Mouse (Mus musculus) heart, adult 2 months (tissue): ENCODE measurements around the gene Pnkd.

Experiments
- EP300 ChIP-seq: fragments of 200-500 bp; IDR thresholded peaks from 2 replicates; pipeline ENCODE4 v1.6.1; 2011; ENCODE audit warnings: low read depth, low read length, control low read depth; ENCODE audit not compliant: insufficient read depth
- POLR2A ChIP-seq: fragments of 200-500 bp; IDR thresholded peaks from 2 replicates; pipeline ENCODE4 v1.6.1; 2011; ENCODE audit warnings: mild to moderate bottlenecking, low read depth, low read length, control low read depth; ENCODE audit not compliant: insufficient read depth

GRCm38 (mm10) chr1:74362325-74363229 is 77.8 kb downstream of the Pnkd start:
- TF ChIP-seq POLR2A (no peak), EP300 (no peak)
